Mouse (Mus musculus): ENCODE measurements at regions not wholly inside any gene's neighbourhood (a gene's known extent, or its start where the extent isn't known, plus 50 kb on each side); places are given as distances from the start of the nearest gene placed in this dataset.

- TF ChIP-seq POLR2A (IDR thresholded peaks at IDR 0.05; ENCODE audit: extremely low read depth, insufficient read depth, low read length), result no peak
- TF ChIP-seq CTCF (IDR thresholded peaks at IDR 0.05; ENCODE audit: extremely low read depth, insufficient read depth, low read length), result no peak
Observed at GRCm38 (mm10) chr8:92132949-92133348, 224.5 kb upstream of the Irx5 start.
